Mouse (Mus musculus) erythroblast, embryonic 14.5 days (primary cell): ENCODE results near the gene Smim17.

ENCODE experiments used
- GATA1 ChIP-seq: IDR thresholded peaks from 2 replicates; pipeline ENCODE4 v1.6.1; 2012; ENCODE audit warnings: low read length, inconsistent platforms, mixed read lengths
- TAL1 ChIP-seq: IDR thresholded peaks from 3 replicates; pipeline ENCODE4 v1.6.1; 2012; ENCODE audit warnings: low read length, inconsistent platforms, mixed read lengths

- TF ChIP-seq TAL1: no peak
- no peak for TF ChIP-seq GATA1
These were observed 57.4 kb downstream of the Smim17 start, which contains the start of gene Olfr1336 for GRCm38 (mm10) chr7:6455868-6456267.
